8 mouse cellular contexts compared by ENCODE assay signal in the genomic region with DNA sequence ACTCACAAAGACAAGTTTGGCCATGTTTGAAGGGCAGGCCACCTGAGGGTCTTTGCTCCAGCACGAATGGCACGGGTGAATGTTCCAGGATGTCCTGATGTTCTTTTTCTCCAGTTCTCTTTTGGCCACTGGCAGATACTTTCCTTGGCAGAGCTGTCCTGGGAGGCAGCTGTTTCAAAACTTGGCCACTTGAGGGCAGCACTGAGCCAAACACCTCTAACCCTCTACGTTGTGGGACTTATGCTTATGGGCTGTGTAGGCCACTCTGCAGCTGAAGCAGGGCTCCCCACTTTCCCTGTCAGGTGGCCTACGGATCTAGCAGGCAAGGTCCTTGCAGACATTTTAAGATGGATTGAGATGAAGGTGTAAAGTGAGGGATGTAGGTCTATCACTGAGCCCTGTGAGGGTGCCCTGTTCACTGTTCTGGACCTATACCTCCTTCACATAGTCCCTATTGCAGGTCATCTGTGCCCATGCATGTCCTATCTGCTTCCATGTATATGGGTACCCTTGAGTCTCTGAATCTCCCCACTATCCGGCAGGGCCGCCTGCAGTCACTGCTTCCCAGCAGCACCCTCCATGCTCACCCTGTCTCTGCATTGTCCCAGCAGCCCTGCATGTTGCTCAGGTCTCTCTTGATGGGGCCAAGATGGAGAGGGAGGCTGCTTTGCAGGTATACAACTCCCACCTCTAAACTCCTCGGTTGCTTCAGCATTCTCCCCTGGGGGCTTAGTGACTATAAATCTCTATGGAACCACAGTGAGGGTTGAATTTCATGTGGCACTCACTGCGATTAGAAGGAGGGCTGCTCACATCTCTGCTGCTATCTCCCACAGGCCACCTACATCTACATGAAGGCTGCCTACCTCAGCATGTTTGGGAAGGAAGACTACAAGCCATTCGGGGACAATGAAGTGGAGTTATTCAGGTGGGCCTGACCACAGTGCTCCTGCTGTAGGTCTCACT. TPM values are rescaled to one million over a fixed set of nuclear protein-coding genes. Genes with fewer than 3 reads are reported as not detected.
DNase-seq lines count a peak whose midpoint lies in the region; ATAC-seq and TF ChIP-seq lines count a peak whose summit lies in the region.

No protein-coding gene starts in this region.

- in situ Hi-C loops in ES-E14 (cut with MboI; ENCODE audit: low sequenced_read_pairs in 2 of 2, unreplicated experiment in 2 of 2) = no loop called here

- H3K36me3 ChIP-seq in ES-E14 (ENCODE audit: control insufficient read depth, insufficient read depth, low read length, poor library complexity, severe bottlenecking) = no peaks in the 10 kb centered on the region
- H3K36me3 ChIP-seq in liver, embryonic 16.5 days (ENCODE audit: control insufficient read depth, insufficient read depth) = no peaks in the 10 kb centered on the region; the same call in 1 of the 2 replicates
- H3K36me3 ChIP-seq in neural tube, embryonic 11.5 days (ENCODE audit: control insufficient read depth, insufficient read depth, low read length) = no peaks in the 10 kb centered on the region

- H3K4me3 ChIP-seq in ES-E14 (ENCODE audit: insufficient read depth in 1 of 2, low read depth in 1 of 2, low read length in 2 of 2, poor library complexity in 1 of 2, severe bottlenecking in 1 of 2) = no peak overlapping the region
- no peak overlapping the region for H3K4me3 ChIP-seq in liver, embryonic 16.5 days (ENCODE audit: low read depth, low read length)
- H3K4me3 ChIP-seq in neural tube, embryonic 11.5 days (ENCODE audit: low read depth, low read length) = no peak overlapping the region

- peak; percentile 66 for DNase-seq in ES-E14 (ENCODE audit: low read depth, low spot score)
- DNase-seq in c-Kit-negative CD71-positive TER-119-positive erythroid progenitor cells, embryonic 14.5 days (ENCODE audit: low read depth, low spot score) = peak; percentile 85
- peak; percentile 75 to 85 for DNase-seq in heart, postnatal 10 days
- peak; percentile 63 to 74 for DNase-seq in kidney, postnatal 25 days
- DNase-seq in neural tube, embryonic 11.5 days (ENCODE audit: low spot score) = peak; percentile 77
- peak; percentile 70 for DNase-seq in thymus, postnatal 0 days (ENCODE audit: low spot score)

- no peak overlapping the region for H3K9ac ChIP-seq in ES-E14 (ENCODE audit: insufficient read depth, low read depth, low read length, poor library complexity, severe bottlenecking)
- peak overlapping the region; percentile 56 for H3K9ac ChIP-seq in liver, embryonic 16.5 days (ENCODE audit: low read depth, low read length)
- H3K9ac ChIP-seq in neural tube, embryonic 11.5 days (ENCODE audit: low read length) = no peak overlapping the region

- intact Hi-C loops in heart, postnatal 10 days (cut with DNase I) = loop anchor here (1.0 to 5.0 kb wide), 3 partner anchors 37 to 289 kb away; no protein-coding TSS in a partner anchor

- H3K27ac ChIP-seq in ES-E14 (ENCODE audit: insufficient read depth, low read depth, low read length, poor library complexity, severe bottlenecking) = no peak overlapping the region
- peak overlapping the region; percentile 98 for H3K27ac ChIP-seq in liver, embryonic 16.5 days (ENCODE audit: low read length)
- no peak overlapping the region for H3K27ac ChIP-seq in neural tube, embryonic 11.5 days (ENCODE audit: low read depth, low read length)

- no peaks in the 10 kb centered on the region for H3K27me3 ChIP-seq in liver, embryonic 16.5 days (ENCODE audit: control insufficient read depth, insufficient read depth, low read depth, low read length)
- H3K27me3 ChIP-seq in neural tube, embryonic 11.5 days (ENCODE audit: control insufficient read depth, insufficient read depth, low read length) = no peaks in the 10 kb centered on the region

- WGBS in liver, embryonic 16.5 days (ENCODE audit: insufficient replicate concordance) = 46% methylated on average over 9 of the region's 9 CpGs
- WGBS in neural tube, embryonic 11.5 days = 61% methylated on average over 9 of the region's 9 CpGs

- ATAC-seq in erythroid progenitor cell, adult 5-6 weeks (replicated peaks; ENCODE audit: low FRiP score, poor library complexity, severe bottlenecking) = peak; percentile 56
- peak; percentile 41 for ATAC-seq in liver, embryonic 16.5 days (ENCODE audit: low read depth)
- ATAC-seq in neural tube, embryonic 11.5 days (ENCODE audit: insufficient read depth, low FRiP score, low TSS enrichment) = peak; percentile 65

- no peaks in the 10 kb centered on the region for H3K4me1 ChIP-seq in ES-E14 (ENCODE audit: control insufficient read depth in 2 of 2, insufficient read depth in 2 of 2, low read length in 2 of 2, poor library complexity in 1 of 2)
- H3K4me1 ChIP-seq in liver, embryonic 16.5 days (ENCODE audit: control insufficient read depth, low read depth, low read length) = peaks cover 54% of the 10 kb centered on the region
- H3K4me1 ChIP-seq in neural tube, embryonic 11.5 days (ENCODE audit: control insufficient read depth, insufficient read depth, low read length) = no peaks in the 10 kb centered on the region

- peak overlapping the region; percentile 68 for H3K4me2 ChIP-seq in liver, embryonic 16.5 days (ENCODE audit: low read depth, low read length)
- H3K4me2 ChIP-seq in neural tube, embryonic 11.5 days (ENCODE audit: low read depth) = no peak overlapping the region

- no peaks in the 10 kb centered on the region for H3K9me3 ChIP-seq in ES-E14 (ENCODE audit: control insufficient read depth, insufficient read depth, low read depth, low read length)
- H3K9me3 ChIP-seq in liver, embryonic 16.5 days (replicated peaks; ENCODE audit: control insufficient read depth, low read length) = no peaks in the 10 kb centered on the region
- H3K9me3 ChIP-seq in neural tube, embryonic 11.5 days (ENCODE audit: control insufficient read depth, low read length) = no peaks in the 10 kb centered on the region

TF ChIP-seq in ES-E14, 5 proteins besides CTCF, POLR2A, EP300 and RAD21:
- TF ChIP-seq CHD2 (IDR thresholded peaks at IDR 0.05; ENCODE audit: low read depth, low read length) (no peak), ZNF384 (IDR thresholded peaks at IDR 0.05; ENCODE audit: low read depth, low read length) (no peak), HCFC1 (IDR thresholded peaks at IDR 0.05; ENCODE audit: borderline replicate concordance, insufficient read depth, low read length) (no peak), MAFK (IDR thresholded peaks at IDR 0.05; ENCODE audit: insufficient read depth, low read depth, low read length) (no peak), ZC3H11A (IDR thresholded peaks at IDR 0.05; ENCODE audit: borderline replicate concordance, low read depth, low read length) (no peak)

RNA-seq across cellular contexts. Expression of a gene that starts 31.8 kb away (rescaled TPM):
- total RNA-seq in ES-E14 (2012; rRNA removed) = 1.7 and 1.9 TPM in 2 replicates
- 5.0 and 14.4 TPM in 2 replicates for total RNA-seq in erythroid progenitor cell, adult 5-6 weeks (2015; ENCODE audit: low replicate concordance)
- total RNA-seq in erythroid progenitor cell, adult 5-6 weeks (2017; ENCODE audit: low replicate concordance) = 3.9 and 29.2 TPM in 2 replicates
- 1 to 10 TPM; 2.8 to 4.1 TPM for total RNA-seq in heart, postnatal 10 days (2021)
- 10.4 and 11.8 TPM in 2 replicates for polyA plus RNA-seq in liver, embryonic 16.5 days (2015; fragmentation: Nextera tagmentation; extraction: Ambion mirVana)
- 1.9 and 2.7 TPM in 2 replicates for polyA plus RNA-seq in neural tube, embryonic 11.5 days (2014; fragmentation: Nextera tagmentation; extraction: Ambion mirVana)
- 4.2 and 4.3 TPM in 2 replicates for polyA plus RNA-seq in thymus, postnatal 0 days (2015; fragmentation: Nextera tagmentation; extraction: Ambion mirVana)

RNA-seq across cellular contexts. Expression of a gene that starts 46.3 kb away (rescaled TPM):
- 7.7 and 19.3 TPM in 2 replicates for total RNA-seq in ES-E14 (2012; rRNA removed)
- 74.2 and 78.9 TPM in 2 replicates for total RNA-seq in erythroid progenitor cell, adult 5-6 weeks (2015; ENCODE audit: low replicate concordance)
- 87.3 and 96.1 TPM in 2 replicates for total RNA-seq in erythroid progenitor cell, adult 5-6 weeks (2017; ENCODE audit: low replicate concordance)
- 100 to 1,000 TPM; 107 to 112 TPM for total RNA-seq in heart, postnatal 10 days (2021)
- 25.9 and 29.3 TPM in 2 replicates for polyA plus RNA-seq in liver, embryonic 16.5 days (2015; fragmentation: Nextera tagmentation; extraction: Ambion mirVana)
- polyA plus RNA-seq in neural tube, embryonic 11.5 days (2014; fragmentation: Nextera tagmentation; extraction: Ambion mirVana) = 55.3 and 57.6 TPM in 2 replicates
- 24.6 and 26.5 TPM in 2 replicates for polyA plus RNA-seq in thymus, postnatal 0 days (2015; fragmentation: Nextera tagmentation; extraction: Ambion mirVana)
